Mouse (Mus musculus) natural killer cell, adult 2 months (primary cell): ENCODE measurements around the gene Olfr1002.
"Not testable (repeated sequence)": the region's sequence is repeated elsewhere in the genome, so short reads cannot be mapped to it uniquely, and the experiment has no call there.

Experiments
- DNase-seq, 2 experiments: peaks; one replicate each; pipeline ENCODE4 v3.0.0; 2022; ENCODE audit warnings: low spot score in 2 of 2

The Olfr1002 gene

DNA sequence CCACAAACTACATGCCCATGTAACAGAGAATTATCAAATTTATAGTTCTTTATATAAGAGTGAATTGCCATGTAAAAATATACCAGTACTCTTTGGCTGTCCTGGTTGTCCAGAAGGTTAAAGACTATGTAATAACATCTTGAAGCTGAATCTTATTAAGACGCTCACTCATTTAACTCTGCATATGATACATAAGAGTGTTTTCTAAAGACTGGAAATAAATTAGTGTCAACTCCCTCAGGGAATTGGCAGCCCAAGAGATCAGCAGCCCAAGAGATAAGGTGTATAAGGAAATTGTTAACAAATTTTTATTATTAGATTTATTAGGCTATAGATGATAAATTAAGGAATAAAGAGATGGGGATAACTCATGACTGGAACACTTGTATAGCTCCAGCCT, at the start of gene Olfr1002:
Olfr1002 (minus strand) TSS at position 101 of the 400 bp plus-strand sequence.
- DNase-seq, result no peak

DNA sequence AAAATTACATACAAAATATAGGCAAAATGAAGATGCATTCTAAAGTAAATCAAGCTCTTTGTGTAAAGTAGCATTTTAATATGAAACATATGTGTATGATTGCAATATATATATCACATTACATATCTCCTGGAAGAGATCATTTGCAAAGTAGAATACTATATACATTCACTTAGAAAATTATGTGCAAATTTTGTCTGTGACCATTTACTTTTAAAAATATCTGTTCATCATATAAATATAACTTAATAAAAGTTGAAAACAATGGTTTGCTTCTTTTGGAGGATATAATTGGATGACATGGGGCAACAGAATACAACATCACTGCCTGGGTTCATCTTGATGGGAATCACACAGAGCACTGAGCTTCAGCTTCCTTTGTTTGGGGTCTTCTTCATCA, 38.6 kb upstream of the Olfr1002 start, which contains the start of gene Olfr1008:
Olfr1008 (plus strand) TSS at position 301 of the 400 bp plus-strand sequence.
- DNase-seq, result no peak

DNA sequence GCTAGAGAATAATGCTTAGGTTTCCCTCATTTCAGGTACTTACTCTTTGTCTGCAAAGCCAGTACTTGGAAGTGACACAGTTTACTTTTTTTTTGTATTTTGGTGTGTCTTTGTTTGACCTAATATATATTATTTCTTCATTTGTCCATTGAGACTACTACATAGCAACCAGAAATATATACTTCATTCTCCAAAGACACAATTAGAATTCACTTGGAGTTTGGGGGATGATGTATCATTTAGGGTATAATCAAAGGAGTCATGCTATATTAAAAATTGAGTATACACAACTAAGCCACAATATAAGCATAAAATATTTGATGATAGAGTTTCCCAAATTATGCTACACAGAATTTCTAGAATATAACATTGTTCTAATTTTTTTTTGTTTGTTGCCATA, 28.2 kb upstream of the Olfr1002 start, which contains the start of gene Olfr1006:
Olfr1006 (minus strand) TSS at position 101 of the 400 bp plus-strand sequence.
- no peak for DNase-seq

DNA sequence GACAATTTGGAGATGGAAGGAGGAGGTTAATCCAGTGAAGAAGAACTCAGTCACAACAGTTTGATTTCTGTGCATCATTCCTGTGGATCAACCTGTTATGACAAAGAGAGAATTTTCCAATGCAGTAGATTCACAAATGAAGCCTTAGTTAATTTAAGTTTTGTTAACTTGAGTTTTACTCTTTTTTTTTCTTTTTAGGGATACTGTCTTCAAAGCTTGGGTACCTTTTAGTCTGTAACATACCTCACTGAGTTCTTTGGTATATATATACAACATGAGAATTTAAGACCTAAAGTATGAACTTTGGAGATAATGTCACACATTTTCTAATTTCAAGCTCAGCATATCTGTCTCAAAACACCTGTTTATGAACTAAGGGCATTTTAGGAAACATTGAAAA, 13.9 kb upstream of the Olfr1002 start, which contains the start of gene Olfr154:
Olfr154 (minus strand) TSS at position 101 of the 400 bp plus-strand sequence.
- not testable (repeated sequence) for DNase-seq

DNA sequence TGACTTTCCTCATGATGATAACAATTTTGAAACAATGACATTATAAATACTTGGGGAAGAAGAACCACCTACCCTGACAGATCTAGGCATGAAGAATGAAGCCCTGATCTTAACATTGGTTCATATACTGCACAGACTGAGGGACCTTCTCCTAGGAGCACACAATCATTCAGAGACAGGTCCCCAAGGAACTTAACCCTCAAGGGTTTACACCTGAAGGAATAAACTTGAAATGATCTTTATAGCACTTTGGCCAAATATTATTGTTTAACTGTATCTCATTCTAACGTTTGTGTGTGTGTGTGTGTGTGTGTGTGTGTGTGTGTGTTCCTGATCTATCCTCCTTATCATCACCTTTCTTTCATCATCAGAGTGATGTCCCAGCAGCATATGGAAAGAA, 38.7 kb downstream of the Olfr1002 start, which contains the start of gene Olfr1000:
Olfr1000 (minus strand) TSS at position 101 of the 400 bp plus-strand sequence.
- DNase-seq, result no peak
